Mouse (Mus musculus) intestine, embryonic 16.5 days (tissue): ENCODE measurements around the gene Pax8. TPM values are rescaled to one million over a fixed set of nuclear protein-coding genes. Genes with fewer than 3 reads are reported as not detected.

Experiments
- ATAC-seq: fragments of 200-750 bp; cut with Nextera tagmentation; 2 replicates; pipeline ENCODE4 v1.8.0; 2017; ENCODE audit warnings: moderate TSS enrichment, moderate library complexity
- H3K27ac ChIP-seq: fragments of 300-500 bp; sonication (generic); 2 replicates; pipeline ENCODE4 v1.5.1; 2014; ENCODE audit warnings: mild to moderate bottlenecking, low read length
- H3K27me3 ChIP-seq: fragments of 300-500 bp; sonication (generic); replicated peaks from 2 replicates; pipeline ENCODE4 v1.6.1; 2014; ENCODE audit warnings: low read length, control low read depth, mixed read lengths; ENCODE audit not compliant: control insufficient read depth, insufficient read depth
- H3K36me3 ChIP-seq: fragments of 300-500 bp; sonication (generic); 2 replicates; pipeline ENCODE4 v1.6.1; 2014; ENCODE audit warnings: low read length, control low read depth; ENCODE audit not compliant: control insufficient read depth, insufficient read depth
- H3K4me1 ChIP-seq: fragments of 300-500 bp; sonication (generic); 2 replicates; pipeline ENCODE4 v1.6.1; 2014; ENCODE audit warnings: low read length, control low read depth, mixed read lengths; ENCODE audit not compliant: control insufficient read depth, insufficient read depth
- H3K4me2 ChIP-seq: fragments of 300-500 bp; sonication (generic); 2 replicates; pipeline ENCODE4 v1.6.1; 2014; ENCODE audit warnings: low read depth, low read length, control low read depth
- H3K4me3 ChIP-seq: fragments of 300-500 bp; sonication (generic); 2 replicates; pipeline ENCODE4 v1.5.1; 2014; ENCODE audit warnings: mild to moderate bottlenecking, low read length
- H3K9ac ChIP-seq: fragments of 300-500 bp; sonication (generic); 2 replicates; pipeline ENCODE4 v1.6.1; 2014; ENCODE audit warnings: low read depth, low read length
- H3K9me3 ChIP-seq: fragments of 300-500 bp; sonication (generic); 2 replicates; pipeline ENCODE4 v1.6.1; 2016; ENCODE audit warnings: low read length, control low read depth; ENCODE audit not compliant: control insufficient read depth
- WGBS: fragments of 180-500 bp; shearing (Covaris S2); extraction: QIAGEN DNeasy Blood & Tissue Kit; methylation state at CpG from one replicate; pipeline ENCODE4 v1.1.7; 2014; 5-methylcytosine and 5-hydroxymethylcytosine counted together
- polyA plus RNA-seq: library from polyadenylated mRNA; unstranded; fragments of >200 nt; fragmentation: Nextera tagmentation; extraction: Ambion mirVana; gene quantifications from 2 replicates; pipeline ENCODE4 v1.2.1, GENCODE M21; 2015

The Pax8 gene
- polyA plus RNA-seq, 1 experiment from 2014 or later: 0.99 TPM

GRCm38 (mm10) chr2:24427866-24428675 lies 47.3 kb downstream of the Pax8 start:
- H3K9me3 ChIP-seq: no peaks in the 10 kb centered on the region
- no peak overlapping the region for H3K27ac ChIP-seq
- WGBS: 53% methylated on average over 12 of the region's 12 CpGs
- H3K4me1 ChIP-seq: peaks cover 4% of the 10 kb centered on the region
- H3K4me3 ChIP-seq: no peak overlapping the region
- H3K36me3 ChIP-seq: no peaks in the 10 kb centered on the region
- no peaks in the 10 kb centered on the region for H3K27me3 ChIP-seq
- no peak overlapping the region for H3K9ac ChIP-seq
- ATAC-seq: 0 out of 2 replicates have a peak, but pooled peaks have one; percentile 26
- H3K4me2 ChIP-seq: no peak overlapping the region

GRCm38 (mm10) chr2:24425630-24426029 lies 49.8 kb downstream of the Pax8 start:
- Histone ChIP-seq H3K27me3 (no peaks in the 10 kb centered on the region), H3K27ac (no peak overlapping the region), H3K4me1 (peaks cover 12% of the 10 kb centered on the region), H3K4me3 (no peak overlapping the region), H3K9ac (no peak overlapping the region), H3K36me3 (no peaks in the 10 kb centered on the region), H3K4me2 (no peak overlapping the region), H3K9me3 (peaks cover 3% of the 10 kb centered on the region; the same call in 1 of the 2 replicates)
- no peak for ATAC-seq
- WGBS: 81% methylated on average over 2 of the region's 2 CpGs

DNA sequence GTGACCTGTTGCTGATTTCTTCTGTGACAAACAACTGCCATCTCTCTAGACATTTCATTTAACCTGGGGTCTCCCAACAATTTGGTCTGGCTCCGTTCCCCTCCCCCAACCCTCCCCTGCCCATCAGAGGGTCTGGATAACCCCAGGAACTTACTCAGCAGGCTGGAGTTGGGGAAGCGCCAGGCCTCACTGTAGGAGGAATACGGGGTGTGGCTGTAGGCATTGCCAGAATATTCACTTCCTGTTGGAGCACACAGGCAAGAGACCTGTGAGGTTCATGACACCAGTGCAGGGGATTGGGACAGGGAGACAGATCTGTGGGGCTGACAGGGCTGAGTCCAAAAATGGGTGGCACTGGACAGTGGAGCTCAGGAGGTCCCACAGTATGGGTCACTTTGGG lies 52.6 kb downstream of the Pax8 start:
- peaks cover 3% of the 10 kb centered on the region; the same call in 1 of the 2 replicates for H3K9me3 ChIP-seq
- no peak overlapping the region for H3K4me2 ChIP-seq
- H3K27me3 ChIP-seq: no peaks in the 10 kb centered on the region
- 0 out of 2 replicates have a peak overlapping the region, but pooled peaks have one; percentile 22 for H3K27ac ChIP-seq
- WGBS: 60% methylated on average over 3 of the region's 3 CpGs
- peaks cover 12% of the 10 kb centered on the region for H3K4me1 ChIP-seq
- ATAC-seq: peak; percentile 57; the same call in 1 of the 2 replicates
- H3K4me3 ChIP-seq: no peak overlapping the region
- no peak overlapping the region for H3K9ac ChIP-seq
- no peaks in the 10 kb centered on the region for H3K36me3 ChIP-seq

GRCm38 (mm10) chr2:24421211-24421863 lies 54.1 kb downstream of the Pax8 start:
- ATAC-seq: peak; percentile 78
- Histone ChIP-seq H3K4me3 (no peak overlapping the region), H3K4me1 (peaks cover 21% of the 10 kb centered on the region), H3K4me2 (peak overlapping the region; percentile 18; the same call in 1 of the 2 replicates), H3K27ac (peak overlapping the region; percentile 75), H3K9ac (no peak overlapping the region), H3K27me3 (no peaks in the 10 kb centered on the region), H3K36me3 (no peaks in the 10 kb centered on the region), H3K9me3 (peaks cover 3% of the 10 kb centered on the region; the same call in 1 of the 2 replicates)
- WGBS: 76% methylated on average over 6 of the region's 6 CpGs

GRCm38 (mm10) chr2:24417564-24417963 lies 57.8 kb downstream of the Pax8 start:
- Histone ChIP-seq H3K9me3 (peaks cover 3% of the 10 kb centered on the region; the same call in 1 of the 2 replicates), H3K9ac (no peak overlapping the region), H3K4me1 (peaks cover 20% of the 10 kb centered on the region), H3K4me3 (no peak overlapping the region), H3K36me3 (no peaks in the 10 kb centered on the region), H3K4me2 (no peak overlapping the region), H3K27ac (no peak overlapping the region), H3K27me3 (no peaks in the 10 kb centered on the region)
- no peak for ATAC-seq
- 90% methylated on average over 4 of the region's 4 CpGs for whole genome bisulfite sequencing

GRCm38 (mm10) chr2:24417106-24417505 lies 58.3 kb downstream of the Pax8 start:
- Histone ChIP-seq H3K4me2 (no peak overlapping the region), H3K4me3 (no peak overlapping the region), H3K27ac (no peak overlapping the region), H3K4me1 (peaks cover 17% of the 10 kb centered on the region), H3K9ac (no peak overlapping the region), H3K9me3 (peaks cover 3% of the 10 kb centered on the region; the same call in 1 of the 2 replicates), H3K27me3 (no peaks in the 10 kb centered on the region), H3K36me3 (no peaks in the 10 kb centered on the region)
- 17% methylated on average over 2 of the region's 2 CpGs for WGBS
- no peak for ATAC-seq

- peaks cover 17% of the 10 kb centered on the region for H3K4me1 ChIP-seq
- peaks cover 3% of the 10 kb centered on the region; the same call in 1 of the 2 replicates for H3K9me3 ChIP-seq
- H3K9ac ChIP-seq: 0 out of 2 replicates have a peak overlapping the region, but pooled peaks have one; percentile 17
- peak; percentile 44 for ATAC-seq
- H3K27ac ChIP-seq: no peak overlapping the region
- H3K4me2 ChIP-seq: no peak overlapping the region
- no peaks in the 10 kb centered on the region for H3K27me3 ChIP-seq
- 27% methylated on average over 9 of the region's 9 CpGs for WGBS
- no peaks in the 10 kb centered on the region for H3K36me3 ChIP-seq
- no peak overlapping the region for H3K4me3 ChIP-seq
Observed at GRCm38 (mm10) chr2:24416668-24417067, 58.7 kb downstream of the Pax8 start.

- Histone ChIP-seq H3K9ac (no peak overlapping the region), H3K36me3 (no peaks in the 10 kb centered on the region), H3K27me3 (no peaks in the 10 kb centered on the region), H3K4me1 (peaks cover 17% of the 10 kb centered on the region), H3K27ac (no peak overlapping the region), H3K4me3 (no peak overlapping the region), H3K9me3 (no peaks in the 10 kb centered on the region), H3K4me2 (no peak overlapping the region)
- ATAC-seq: no peak
- 86% methylated on average over 4 of the region's 4 CpGs for WGBS
Observed at GRCm38 (mm10) chr2:24413677-24414076, 61.7 kb downstream of the Pax8 start.

GRCm38 (mm10) chr2:24413172-24413571 lies 62.2 kb downstream of the Pax8 start:
- 63% methylated on average over 3 of the region's 3 CpGs for WGBS
- H3K4me3 ChIP-seq: no peak overlapping the region
- H3K9ac ChIP-seq: no peak overlapping the region
- H3K9me3 ChIP-seq: no peaks in the 10 kb centered on the region
- peaks cover 17% of the 10 kb centered on the region for H3K4me1 ChIP-seq
- H3K27ac ChIP-seq: no peak overlapping the region
- ATAC-seq: no peak
- H3K4me2 ChIP-seq: no peak overlapping the region
- no peaks in the 10 kb centered on the region for H3K27me3 ChIP-seq
- no peaks in the 10 kb centered on the region for H3K36me3 ChIP-seq
